Mouse (Mus musculus) small intestine, adult 2 months (tissue): Measurements from ENCODE around the gene Tnxb.

Experiments used
- CTCF ChIP-seq: fragments of 200-500 bp; IDR thresholded peaks from 2 replicates; pipeline ENCODE4 v1.5.1; 2012; ENCODE audit warnings: low read depth, mild to moderate bottlenecking, control low read depth, inconsistent platforms, low read length, moderate library complexity, mixed read lengths; ENCODE audit not compliant: insufficient replicate concordance, insufficient read length; ENCODE audit errors: extremely low read depth
- POLR2A ChIP-seq: fragments of 200-500 bp; IDR thresholded peaks from 2 replicates; pipeline ENCODE4 v1.6.1; 2012; ENCODE audit warnings: low read depth, mild to moderate bottlenecking, control low read depth, inconsistent platforms, low read length, moderate library complexity

DNA sequence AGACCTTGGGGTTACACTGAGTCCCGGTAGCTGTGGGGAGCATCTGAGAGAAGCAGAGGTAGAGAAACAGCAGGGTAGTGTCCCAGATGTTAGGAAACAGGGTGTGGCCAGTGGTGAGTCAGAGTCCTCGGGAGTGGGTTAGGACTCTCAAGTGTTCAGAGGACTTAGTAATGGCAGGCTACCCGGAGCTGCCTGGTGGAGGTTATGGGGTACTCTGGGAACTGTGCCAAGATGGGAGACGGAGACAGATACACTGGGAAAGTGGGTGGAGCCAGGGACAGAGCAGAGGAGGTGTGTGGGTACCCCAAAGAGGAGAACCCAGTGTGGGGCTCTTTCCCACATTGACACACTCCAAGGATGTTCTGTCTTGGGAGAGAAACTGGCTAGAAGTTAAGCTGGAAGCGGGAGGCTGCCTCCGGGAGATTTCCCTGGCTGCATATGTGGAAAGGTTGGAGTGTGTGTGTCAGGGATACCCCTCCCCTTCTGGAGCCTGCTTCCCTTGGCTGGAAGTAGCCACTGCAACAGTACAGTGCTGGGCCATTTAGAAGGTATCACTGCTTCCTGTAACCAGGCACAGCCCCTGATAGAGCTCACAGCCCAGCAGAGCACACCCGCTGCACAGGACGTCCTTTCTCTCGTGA, 14.0 kb downstream of the Tnxb start:
- no peak for TF ChIP-seq POLR2A
- TF ChIP-seq CTCF = no peak
